In the genomic region with DNA sequence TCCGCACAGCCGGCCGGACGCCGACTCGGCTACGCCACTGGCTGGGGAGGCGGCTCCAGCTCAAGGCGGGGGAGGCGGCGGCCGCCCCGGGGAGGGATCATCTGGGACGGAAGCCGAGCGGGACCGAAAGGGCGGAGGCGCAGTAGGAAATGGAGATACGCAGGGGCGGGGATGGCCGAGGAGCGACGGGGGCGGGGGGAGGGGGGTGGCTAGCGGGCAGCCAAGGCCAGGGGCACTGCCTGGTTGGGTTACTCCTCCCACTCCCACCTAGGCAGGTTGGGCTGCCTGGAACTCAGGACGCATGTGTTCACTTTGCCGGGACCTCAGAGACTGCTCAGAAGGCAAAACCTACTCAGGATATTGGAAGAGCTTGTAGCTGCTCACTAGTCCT, we compare ENCODE assay signal across 8 mouse cellular contexts. TPM values are rescaled to one million over a fixed set of nuclear protein-coding genes. Genes with fewer than 3 reads are reported as not detected.
DNase-seq lines count a peak whose midpoint lies in the region; ATAC-seq lines count a peak whose summit lies in the region.

TSS of gene Secisbp2l (minus strand) at position 152 of the 391 bp plus-strand sequence.

- WGBS in forebrain, embryonic 10.5 days: 0% methylated on average over 28 of the region's 28 CpGs
- WGBS in heart, embryonic 15.5 days: 0% methylated on average over 28 of the region's 28 CpGs
- WGBS in liver, embryonic 15.5 days (ENCODE audit: insufficient replicate concordance): under 1% methylated on average over 28 of the region's 28 CpGs
- whole genome bisulfite sequencing in neural tube, embryonic 12.5 days: under 1% methylated on average over 27 of the region's 28 CpGs

- peak within 1 kb of the TSS; percentile 74 for H3K4me2 ChIP-seq in heart, embryonic 15.5 days
- H3K4me2 ChIP-seq in liver, embryonic 15.5 days: peak within 1 kb of the TSS; percentile 85
- H3K4me2 ChIP-seq in neural tube, embryonic 12.5 days (replicated peaks): peak within 1 kb of the TSS; percentile 67

- H3K27ac ChIP-seq in forebrain, embryonic 10.5 days: peak within 1 kb of the TSS; percentile 90
- H3K27ac ChIP-seq in heart, embryonic 15.5 days: peak within 1 kb of the TSS; percentile 92
- H3K27ac ChIP-seq in liver, embryonic 15.5 days (replicated peaks): peak within 1 kb of the TSS; percentile 82
- peak within 1 kb of the TSS; percentile 70; the same call in 1 of the 2 replicates for H3K27ac ChIP-seq in neural tube, embryonic 12.5 days

- peak within 1 kb of the TSS; percentile 74 for H3K4me3 ChIP-seq in forebrain, embryonic 10.5 days
- peak within 1 kb of the TSS; percentile 100 for H3K4me3 ChIP-seq in heart, embryonic 15.5 days
- peak within 1 kb of the TSS; percentile 98 for H3K4me3 ChIP-seq in liver, embryonic 15.5 days (replicated peaks)
- peak within 1 kb of the TSS; percentile 93 for H3K4me3 ChIP-seq in neural tube, embryonic 12.5 days

- no peaks in the 10 kb centered on the region for H3K9me3 ChIP-seq in forebrain, embryonic 10.5 days
- no peaks in the 10 kb centered on the region for H3K9me3 ChIP-seq in heart, embryonic 15.5 days (replicated peaks)
- no peaks in the 10 kb centered on the region for H3K9me3 ChIP-seq in liver, embryonic 15.5 days (replicated peaks)
- no peaks in the 10 kb centered on the region for H3K9me3 ChIP-seq in neural tube, embryonic 12.5 days

- H3K27me3 ChIP-seq in forebrain, embryonic 10.5 days (ENCODE audit: poor library complexity, severe bottlenecking): no peaks in the 10 kb centered on the region
- no peaks in the 10 kb centered on the region for H3K27me3 ChIP-seq in heart, embryonic 15.5 days
- peaks cover 8% of the 10 kb centered on the region; the same call in 1 of the 2 replicates for H3K27me3 ChIP-seq in liver, embryonic 15.5 days
- H3K27me3 ChIP-seq in neural tube, embryonic 12.5 days (replicated peaks): no peaks in the 10 kb centered on the region

- H3K9ac ChIP-seq in heart, embryonic 15.5 days: peak within 1 kb of the TSS; percentile 99
- H3K9ac ChIP-seq in liver, embryonic 15.5 days: peak within 1 kb of the TSS; percentile 98
- peak within 1 kb of the TSS; percentile 91 for H3K9ac ChIP-seq in neural tube, embryonic 12.5 days

- no peaks in the 10 kb centered on the region for H3K36me3 ChIP-seq in forebrain, embryonic 10.5 days (replicated peaks)
- H3K36me3 ChIP-seq in heart, embryonic 15.5 days: no peaks in the 10 kb centered on the region
- H3K36me3 ChIP-seq in liver, embryonic 15.5 days (replicated peaks): 0 out of 2 replicates have a peak, but pooled peaks cover 6% of the 10 kb centered on the region
- H3K36me3 ChIP-seq in neural tube, embryonic 12.5 days: peaks cover 5% of the 10 kb centered on the region; the same call in 1 of the 2 replicates

- peak; percentile 90 for ATAC-seq in CD4-positive, CD25-positive, alpha-beta regulatory T cell, adult 4 months
- ATAC-seq in heart, embryonic 15.5 days (replicated peaks; ENCODE audit: insufficient number of reproducible peaks, insufficient read depth, low FRiP score, low read depth): peak; percentile 97
- ATAC-seq in liver, embryonic 15.5 days (ENCODE audit: insufficient read depth): peak; percentile 99
- peak; percentile 94 for ATAC-seq in neural tube, embryonic 12.5 days (ENCODE audit: low FRiP score, low read depth)

- DNase-seq in c-Kit-negative CD71-positive TER-119-positive erythroid progenitor cells, embryonic 14.5 days (ENCODE audit: low read depth, low spot score): peak; percentile 78
- peak; percentile 86 for DNase-seq in forebrain, embryonic 10.5 days (ENCODE audit: extremely low spot score, low spot score)
- peak; percentile 95 to 97 for DNase-seq in kidney, postnatal 36 days
- peak; percentile 85 for DNase-seq in telencephalon, adult 2 months (ENCODE audit: low read depth, low spot score)

- H3K4me1 ChIP-seq in forebrain, embryonic 10.5 days: peaks cover 24% of the 10 kb centered on the region
- H3K4me1 ChIP-seq in heart, embryonic 15.5 days (replicated peaks): peaks cover 17% of the 10 kb centered on the region
- peaks cover 24% of the 10 kb centered on the region for H3K4me1 ChIP-seq in liver, embryonic 15.5 days (replicated peaks)
- H3K4me1 ChIP-seq in neural tube, embryonic 12.5 days: peaks cover 21% of the 10 kb centered on the region

RNA-seq across cellular contexts. Expression of gene Secisbp2l, which starts in this region (rescaled TPM):
- polyA plus RNA-seq in CD4-positive, CD25-positive, alpha-beta regulatory T cell, adult 4 months (2017; shearing (Covaris generic)): 10 to 100 TPM; 24.2 to 24.5 TPM
- polyA plus RNA-seq in forebrain, embryonic 10.5 days (2016; fragmentation: Nextera tagmentation; extraction: Ambion mirVana): 15.2 TPM in 2 replicates
- polyA plus RNA-seq in heart, embryonic 15.5 days (2015; fragmentation: Nextera tagmentation; extraction: Ambion mirVana): 11.3 and 12.8 TPM in 2 replicates
- polyA plus RNA-seq in liver, embryonic 15.5 days (2015; fragmentation: Nextera tagmentation; extraction: Ambion mirVana): 4.5 and 5.4 TPM in 2 replicates
- 29.3 and 31.6 TPM in 2 replicates for polyA plus RNA-seq in neural tube, embryonic 12.5 days (2016; fragmentation: Nextera tagmentation; extraction: Ambion mirVana)

Comparison
In these comparisons a context has a peak if more than half of its experiments do, and no peak if none do; other contexts are left out.
1. Peak in every context shown above with its lines: DNase-seq, ATAC-seq, H3K4me3 ChIP-seq and H3K27ac ChIP-seq.